Mouse (Mus musculus) frontal cortex, postnatal 36 days (tissue): ENCODE measurements at regions not wholly inside any gene's neighbourhood (a gene's known extent, or its start where the extent isn't known, plus 50 kb on each side); places are given as distances from the start of the nearest gene placed in this dataset.

Experiments used
- DNase-seq, 2 experiments: peaks; one replicate each; pipeline ENCODE4 v3.0.0; 2022; ENCODE audit warnings: low spot score in 2 of 2

- DNase-seq, result no peak
Measured at GRCm38 (mm10) chr4:154781391-154781790, 55.9 kb upstream of the Ttc34 start.

- no peak for DNase-seq
Measured at GRCm38 (mm10) chr4:154782291-154782690, 55.0 kb upstream of the Ttc34 start.

- no peak for DNase-seq
Measured at GRCm38 (mm10) chr4:154785282-154785987, 51.8 kb upstream of the Ttc34 start.

GRCm38 (mm10) chr4:154787190-154787589, 50.1 kb upstream of the Ttc34 start:
- peak in 1 of 2 experiments; percentile 10 for DNase-seq
